Mouse (Mus musculus) lung, postnatal 25 days (tissue): ENCODE data around the gene Zc3h12d.
"Not testable (repeated sequence)": the region's sequence is repeated elsewhere in the genome, so short reads cannot be mapped to it uniquely, and the experiment has no call there.

Experiments used
- DNase-seq: peaks from one replicate; pipeline ENCODE4 v3.0.0; 2022; ENCODE audit warnings: low spot score

Gene Zc3h12d

GRCm38 (mm10) chr10:7871381-7872020 is 39.2 kb downstream of the Zc3h12d start:
- no peak for DNase-seq

- no peak for DNase-seq
These were observed 41.9 kb downstream of the Zc3h12d start for GRCm38 (mm10) chr10:7874194-7874593.

- DNase-seq: not testable (repeated sequence)
These were observed 48.0 kb downstream of the Zc3h12d start for GRCm38 (mm10) chr10:7880283-7880682.

GRCm38 (mm10) chr10:7881971-7882370 is 49.7 kb downstream of the Zc3h12d start:
- no peak for DNase-seq

GRCm38 (mm10) chr10:7883524-7883923 is 51.3 kb downstream of the Zc3h12d start:
- DNase-seq: peak; percentile 74

- no peak for DNase-seq
These were observed 56.1 kb downstream of the Zc3h12d start for GRCm38 (mm10) chr10:7888256-7888868.

- no peak for DNase-seq
These were observed 68.7 kb downstream of the Zc3h12d start for GRCm38 (mm10) chr10:7900719-7901627.

- no peak for DNase-seq
These were observed 71.9 kb downstream of the Zc3h12d start for GRCm38 (mm10) chr10:7904157-7904556.

- no peak for DNase-seq
These were observed 74.9 kb downstream of the Zc3h12d start for GRCm38 (mm10) chr10:7907151-7907550.

- DNase-seq: no peak
These were observed 79.0 kb downstream of the Zc3h12d start for GRCm38 (mm10) chr10:7911268-7911667.
